Comparison of ENCODE assay signal across 8 mouse cellular contexts in genomic region chr10:26372940-26373931, GRCm38 (mm10). TPM values are rescaled to one million over a fixed set of nuclear protein-coding genes. Genes with fewer than 3 reads are reported as not detected.
DNase-seq lines count a peak whose midpoint lies in the region; ATAC-seq lines count a peak whose summit lies in the region.

No protein-coding gene starts in this region.

- H3K36me3 ChIP-seq in megakaryocyte, embryonic 14.5 days (replicated peaks; ENCODE audit: low read length) = peaks cover 5% of the 10 kb centered on the region

- peaks cover 14% of the 10 kb centered on the region for H3K4me1 ChIP-seq in megakaryocyte, embryonic 14.5 days

- H3K27me3 ChIP-seq in megakaryocyte, embryonic 14.5 days (replicated peaks) = no peaks in the 10 kb centered on the region

- no peaks in the 10 kb centered on the region for H3K9me3 ChIP-seq in megakaryocyte, embryonic 14.5 days

- DNase-seq in adrenal gland, adult (ENCODE audit: inconsistent age in 2 of 2, low spot score in 1 of 2) = peak; percentile 85 to 96
- DNase-seq in embryo, embryonic 10 days (ENCODE audit: low spot score) = peak; percentile 88
- DNase-seq in gastrocnemius, postnatal 25 days = peak; percentile 68
- peak; percentile 58 to 90 for DNase-seq in left cerebral cortex, adult 9 months (ENCODE audit: low spot score in 2 of 2)
- peak; percentile 87 to 91 for DNase-seq in right cerebral cortex, adult 2 months (ENCODE audit: low spot score in 2 of 2)
- DNase-seq in urinary bladder, postnatal 10 days (ENCODE audit: low spot score) = peak; percentile 28

- peak; percentile 68 for ATAC-seq in inflammation-experienced regulatory T-cells, adult 6 months

- peak overlapping the region; percentile 97 for H3K4me3 ChIP-seq in megakaryocyte, embryonic 14.5 days (replicated peaks)

RNA-seq across cellular contexts. Expression of gene L3mbtl3, which starts 2.5 kb away (rescaled TPM):
- 1 to 10 TPM; 5.8 to 7.7 TPM for total RNA-seq in gastrocnemius, postnatal 25 days (2021)
- polyA plus RNA-seq in inflammation-experienced regulatory T-cells, adult 6 months (2017; shearing (Covaris generic)) = 10 to 100 TPM; 10.2 to 14.6 (median 14.5) TPM
- polyA plus RNA-seq in megakaryocyte, embryonic 14.5 days (2012; ENCODE audit: insufficient read depth, low replicate concordance) = 3.8 and 8.2 TPM in 2 replicates

Comparison
In these comparisons a context has a peak if more than half of its experiments do, and no peak if none do; other contexts are left out.
1. Peak in every context shown above with its lines: DNase-seq, ATAC-seq and H3K4me3 ChIP-seq.
2. DNase-seq: peak in every context shown above with its lines; median percentile 90 in adrenal gland, adult; 89 in right cerebral cortex, adult 2 months; 88 in embryo, embryonic 10 days; 74 in left cerebral cortex, adult 9 months; 68 in gastrocnemius, postnatal 25 days; 28 in urinary bladder, postnatal 10 days.